Mouse (Mus musculus) heart, postnatal 0 days (tissue): Measurements from ENCODE around the gene Cst6.

Source experiments
- CTCF ChIP-seq: IDR thresholded peaks from 2 replicates; pipeline ENCODE4 v1.5.1; 2016; ENCODE audit warnings: antibody characterized with exemption, control low read depth, low read depth
- EP300 ChIP-seq: IDR thresholded peaks from 2 replicates; pipeline ENCODE4 v1.6.1; 2016; ENCODE audit warnings: antibody characterized with exemption, low read depth

GRCm38 (mm10) chr19:5392892-5393291 is 43.5 kb upstream of the Cst6 start:
- TF ChIP-seq CTCF (no peak), EP300 (no peak)
